Mouse (Mus musculus) Muller cell, postnatal 12 days (primary cell): ENCODE measurements at regions not wholly inside any gene's neighbourhood (a gene's known extent, or its start where the extent isn't known, plus 50 kb on each side); places are given as distances from the start of the nearest gene placed in this dataset.

Experiments used
- DNase-seq: peaks from one replicate; pipeline ENCODE4 v3.0.0-alpha.2; 2015; ENCODE audit errors: inconsistent ontology term

DNA sequence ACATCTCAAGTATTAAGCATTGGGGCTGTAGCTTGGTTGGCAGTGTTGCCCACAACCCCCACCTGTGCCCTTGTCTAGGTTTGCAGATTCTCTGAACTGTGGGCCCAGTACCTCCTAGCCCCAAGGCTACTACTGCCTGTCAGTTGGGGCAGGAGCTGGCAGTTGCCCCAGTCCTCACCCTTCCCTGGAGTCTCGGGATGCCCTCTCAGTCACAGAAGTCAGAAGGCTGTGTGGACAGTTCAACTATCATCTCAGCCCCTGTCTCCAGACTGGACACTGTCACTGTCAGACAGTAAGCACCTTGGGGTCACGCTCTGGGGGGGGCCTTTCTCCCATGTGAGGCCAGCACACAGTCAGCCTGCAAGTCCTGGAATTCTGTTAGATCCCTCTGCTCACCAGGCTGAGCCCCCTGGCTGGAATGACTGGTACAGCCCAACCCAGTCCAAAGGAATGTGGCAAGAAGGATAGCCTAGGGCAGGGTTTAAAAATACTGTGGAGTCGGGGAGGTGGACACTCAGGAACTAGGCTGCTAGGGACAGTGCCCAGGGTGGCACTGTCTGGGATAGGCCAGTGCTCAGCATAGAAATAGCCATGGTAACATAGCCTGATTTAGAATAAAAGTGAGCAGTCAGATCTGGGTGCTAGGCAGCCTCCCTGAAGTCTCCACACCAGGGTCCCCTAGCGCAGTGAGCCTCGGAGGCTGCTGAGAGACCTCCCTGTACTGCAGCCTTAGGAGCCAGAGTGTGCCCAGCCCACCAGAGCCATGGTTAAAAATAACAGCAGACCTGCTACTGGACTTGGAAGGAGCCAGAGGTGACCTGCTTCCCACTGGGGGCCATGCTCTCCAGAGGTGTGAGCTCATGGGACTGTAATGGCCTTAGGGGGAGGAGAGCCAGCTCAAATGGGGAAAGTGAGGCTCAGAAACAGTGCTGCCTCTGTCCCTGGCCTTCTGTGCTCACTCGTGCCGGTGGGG lies 83.1 kb upstream of the Ptpn1 start:
- no peak for DNase-seq

DNA sequence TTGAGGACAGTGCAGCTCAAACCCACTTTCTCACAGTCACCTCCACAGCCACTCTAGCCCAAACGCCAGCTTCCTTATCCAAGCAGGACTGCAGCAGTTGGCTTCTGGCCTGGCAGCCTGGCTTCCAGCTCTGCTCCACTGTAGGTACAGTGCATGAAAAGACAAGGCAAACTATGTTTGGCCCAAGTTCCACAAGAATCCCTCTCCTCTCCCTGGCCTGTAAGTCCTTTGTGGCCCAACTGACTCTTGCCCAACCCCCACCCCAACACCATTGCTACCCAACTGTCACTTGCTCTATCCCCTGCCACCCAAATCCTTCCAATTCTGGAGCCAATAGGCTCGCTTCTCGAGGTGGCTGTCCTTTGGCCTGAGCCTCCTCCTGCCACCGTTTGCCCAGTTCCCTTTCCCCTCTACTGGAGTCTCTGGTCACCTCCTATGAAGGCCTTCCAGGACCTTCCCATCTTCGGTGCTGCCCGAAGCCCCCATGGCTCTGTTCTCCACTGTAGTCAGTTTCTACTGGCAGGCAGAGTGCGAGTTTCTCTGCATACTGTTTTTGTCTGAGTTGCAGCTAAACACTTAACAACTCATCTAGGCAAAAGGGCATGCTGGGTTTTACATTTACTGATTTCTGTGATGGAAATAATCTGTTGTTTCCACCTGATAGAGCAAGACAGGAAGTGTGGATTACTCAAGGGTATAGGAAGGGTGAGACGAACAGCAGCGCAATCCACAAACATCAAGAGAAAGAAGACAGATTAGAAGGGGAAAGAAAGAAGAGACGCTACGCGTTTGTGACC lies 84.4 kb upstream of the Ptpn1 start:
- DNase-seq = no peak

DNA sequence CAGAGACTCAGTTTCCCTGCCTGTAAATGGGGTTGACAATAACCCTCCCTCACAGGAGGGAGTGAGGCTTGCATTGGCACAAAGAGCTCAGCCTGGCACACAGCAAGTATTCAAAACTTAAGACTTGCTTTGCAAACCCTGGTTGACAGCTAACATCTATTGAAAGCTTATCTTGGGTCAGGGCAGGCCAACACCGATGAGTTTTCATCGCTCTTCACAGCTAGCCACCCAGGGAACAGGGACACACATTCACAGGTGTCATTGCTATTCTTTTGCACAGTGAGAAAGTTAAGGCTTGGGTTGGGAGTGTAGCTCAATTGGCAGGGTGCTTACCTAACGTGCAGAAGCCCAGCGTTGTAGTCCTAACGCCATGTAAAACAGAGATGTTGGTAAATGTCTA lies 86.5 kb upstream of the Ptpn1 start:
- no peak for DNase-seq

- no peak for DNase-seq
Measured at GRCm38 (mm10) chr2:167844556-167844955, 87.3 kb upstream of the Ptpn1 start.

DNA sequence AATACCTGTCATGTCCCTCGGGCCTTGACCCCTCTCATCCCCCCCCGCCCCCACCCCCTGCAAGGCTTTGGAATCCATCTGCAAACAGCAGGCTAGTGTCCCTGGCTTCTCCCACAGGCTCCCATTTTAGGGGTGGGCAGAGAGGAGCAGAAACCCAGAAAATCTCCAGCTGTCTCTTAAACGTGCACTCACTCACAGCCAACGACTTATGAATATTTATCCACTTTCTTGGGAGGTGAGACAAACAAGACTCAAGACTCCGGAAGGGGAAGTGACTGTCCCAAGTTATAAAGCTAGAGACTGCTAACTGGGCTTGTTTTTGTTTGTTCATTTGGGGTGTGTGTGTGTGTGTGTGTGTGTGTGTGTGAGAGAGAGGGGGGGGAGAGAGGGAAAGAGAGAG lies 87.9 kb upstream of the Ptpn1 start:
- DNase-seq = no peak

DNA sequence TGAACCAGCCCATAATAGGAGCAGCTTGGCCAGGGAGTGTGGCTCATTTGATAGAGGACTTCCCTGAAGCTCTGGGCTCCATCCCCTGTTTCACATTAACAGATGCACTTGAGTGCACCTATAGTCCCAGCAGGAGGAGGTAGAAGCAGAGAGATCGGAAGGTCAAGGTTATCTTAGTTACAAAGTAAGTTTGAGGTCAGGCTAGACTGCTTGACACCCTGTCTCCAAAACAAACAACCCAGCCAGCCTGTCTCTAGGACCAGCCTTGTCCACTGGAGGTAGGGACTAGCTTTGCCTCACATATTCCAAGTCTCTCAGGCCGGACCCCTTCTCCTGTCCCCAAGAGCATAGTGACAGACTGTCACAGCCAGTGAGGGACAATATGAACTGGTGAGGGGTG lies 88.9 kb upstream of the Ptpn1 start:
- DNase-seq = no peak

DNA sequence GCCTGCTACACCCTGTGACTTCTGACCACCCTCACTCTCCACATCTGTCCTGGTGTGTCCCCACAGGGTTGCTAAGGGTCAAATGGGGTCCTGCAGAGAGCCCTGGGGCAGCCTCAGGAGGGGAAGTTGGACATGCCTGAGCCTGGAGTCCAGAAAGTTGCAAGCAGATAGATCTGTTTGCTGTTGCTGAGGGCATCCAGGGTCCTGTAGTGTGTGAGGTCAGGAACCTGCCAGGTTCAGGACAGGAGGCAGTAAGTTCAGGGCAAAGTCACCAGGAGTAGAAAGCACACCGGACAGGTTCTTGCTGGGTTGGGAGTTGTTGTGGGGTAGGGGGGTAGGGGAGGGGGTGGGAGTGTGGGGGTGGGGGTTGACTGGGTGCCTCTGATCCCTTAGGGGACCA lies 89.4 kb upstream of the Ptpn1 start:
- no peak for DNase-seq

GRCm38 (mm10) chr2:167841339-167842240 lies 90.3 kb upstream of the Ptpn1 start:
- no peak for DNase-seq

DNA sequence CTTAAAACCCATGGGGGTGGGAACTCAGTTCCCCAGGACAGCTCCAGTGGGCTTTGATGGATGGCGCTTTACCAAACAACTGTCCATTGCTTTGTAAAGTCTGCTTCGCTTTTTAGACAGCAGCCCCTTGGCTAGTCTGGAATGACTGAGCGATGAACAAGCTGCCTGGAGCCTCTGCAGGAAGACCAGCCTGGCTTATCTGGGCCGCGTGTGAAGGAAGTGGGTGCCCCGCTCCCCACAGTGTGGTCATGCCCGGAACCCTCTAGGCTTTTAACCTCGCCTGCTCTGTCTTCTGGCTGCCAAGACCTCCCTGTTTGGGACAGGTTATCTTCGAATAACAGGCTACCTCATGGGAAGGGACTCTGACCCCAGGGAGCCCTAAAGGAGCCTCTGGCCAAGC lies 91.5 kb upstream of the Ptpn1 start:
- DNase-seq = no peak

GRCm38 (mm10) chr2:167839324-167839981 lies 92.4 kb upstream of the Ptpn1 start:
- DNase-seq = no peak

GRCm38 (mm10) chr2:167837596-167837995 lies 94.3 kb upstream of the Ptpn1 start:
- DNase-seq = peak; percentile 34

GRCm38 (mm10) chr2:167836611-167837010 lies 95.2 kb upstream of the Ptpn1 start:
- DNase-seq = no peak

DNA sequence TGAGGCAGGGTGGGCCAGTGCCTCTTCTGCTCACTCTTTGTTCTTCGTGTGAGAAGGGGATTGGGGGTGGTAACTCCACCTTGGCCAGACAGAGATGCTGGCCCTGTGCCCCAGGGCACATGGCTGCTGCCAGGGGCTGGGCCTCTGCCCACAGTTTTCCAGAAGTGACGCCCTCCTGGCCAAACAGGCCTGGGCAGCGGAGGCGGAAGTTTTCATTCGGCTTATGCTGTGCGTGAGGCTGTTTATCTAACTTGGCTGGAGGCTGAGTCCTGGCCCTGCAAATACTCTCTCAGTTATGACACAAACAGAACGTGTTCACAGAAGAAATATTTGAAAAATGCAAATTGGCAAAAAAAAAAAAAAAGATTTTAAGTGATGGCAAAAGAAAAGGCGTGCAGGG lies 97.3 kb upstream of the Ptpn1 start:
- DNase-seq = peak; percentile 84

- peak; percentile 79 for DNase-seq
Measured at GRCm38 (mm10) chr2:167833290-167833953, 98.4 kb upstream of the Ptpn1 start.

DNA sequence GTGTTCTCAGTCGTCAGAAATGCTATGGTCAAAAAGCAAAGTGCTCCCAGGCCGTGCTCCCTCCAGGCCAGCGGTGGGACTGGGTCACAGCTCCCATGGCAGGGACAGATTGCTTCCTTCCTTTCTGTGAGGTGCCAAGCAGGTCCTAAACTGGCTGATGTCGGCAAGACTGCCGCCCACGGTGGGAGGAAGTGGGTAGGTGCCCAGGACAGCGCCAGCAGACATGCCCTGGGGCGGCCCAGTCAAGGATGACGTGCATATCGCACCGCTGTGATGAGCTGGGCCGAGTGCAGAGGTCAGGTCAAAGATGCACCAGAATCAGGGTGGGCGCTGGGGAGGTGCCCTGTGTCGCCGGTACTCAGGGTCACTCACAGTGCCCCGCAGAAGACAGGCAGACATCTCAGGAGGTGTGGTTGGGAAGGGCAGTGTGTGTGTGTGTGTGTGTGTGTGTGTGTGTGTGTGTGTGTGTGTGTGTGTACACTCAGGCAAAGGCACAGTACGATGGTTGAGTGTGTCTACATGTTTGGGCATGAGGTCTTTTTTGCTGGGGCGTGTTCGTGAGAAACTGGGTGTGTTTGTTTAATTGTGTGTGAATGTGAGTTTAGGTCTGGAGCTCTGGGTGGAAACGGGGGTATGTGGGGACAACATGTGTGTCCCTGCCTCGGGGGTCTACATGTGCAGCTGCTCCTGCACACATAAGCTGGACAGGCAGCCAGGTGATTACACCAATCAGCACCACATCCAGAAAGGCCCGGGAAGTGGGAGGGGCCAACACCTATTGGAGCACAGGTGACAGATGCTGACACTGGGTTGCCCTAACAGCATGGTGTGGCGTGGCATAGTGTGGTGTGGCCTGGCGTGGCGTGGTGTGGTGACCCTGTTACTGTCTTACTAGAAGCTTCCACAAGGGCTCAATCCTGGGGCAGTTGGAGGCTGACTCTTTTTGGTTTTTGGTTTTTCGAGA lies 100.5 kb upstream of the Ptpn1 start:
- no peak for DNase-seq

GRCm38 (mm10) chr2:167828258-167828657 lies 103.6 kb upstream of the Ptpn1 start:
- DNase-seq = peak; percentile 97

GRCm38 (mm10) chr2:167826922-167827703 lies 104.7 kb upstream of the Ptpn1 start:
- no peak for DNase-seq

DNA sequence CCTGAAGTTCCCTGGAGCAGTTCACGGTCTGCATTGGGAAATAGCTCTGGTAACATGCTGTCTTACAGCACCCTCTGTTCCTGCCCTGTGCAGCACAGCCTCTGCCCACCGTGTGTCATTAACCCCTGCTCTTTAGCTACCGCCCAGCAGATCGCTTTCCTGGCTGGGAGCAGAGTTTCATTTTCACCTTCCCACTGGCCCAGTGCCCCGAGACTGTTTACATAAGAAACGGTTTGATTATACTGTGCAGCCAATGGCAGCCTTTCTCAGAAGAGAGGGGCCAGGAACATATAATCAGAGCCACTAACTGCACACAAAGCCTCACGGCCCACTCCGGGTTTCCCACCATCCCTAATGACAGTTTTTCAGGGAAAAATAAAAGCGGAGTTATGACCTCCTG lies 108.3 kb upstream of the Ptpn1 start:
- DNase-seq = peak; percentile 31

GRCm38 (mm10) chr2:167823044-167823443 lies 108.8 kb upstream of the Ptpn1 start:
- DNase-seq = no peak
